Mouse (Mus musculus) forebrain, embryonic 13.5 days (tissue): ENCODE data around the gene Gm20503. TPM values are rescaled to one million over a fixed set of nuclear protein-coding genes. Genes with fewer than 3 reads are reported as not detected.

ENCODE experiments used
- ATAC-seq: fragments of 200-750 bp; cut with Nextera tagmentation; 2 replicates; pipeline ENCODE4 v1.8.0; 2017
- H3K27ac ChIP-seq: fragments of 300-500 bp; sonication (generic); 2 replicates; pipeline ENCODE4 v1.5.1; 2015; ENCODE audit warnings: inconsistent platforms, mild to moderate bottlenecking, moderate library complexity
- H3K27me3 ChIP-seq: fragments of 300-500 bp; sonication (generic); 2 replicates; pipeline ENCODE4 v1.6.1; 2015; ENCODE audit warnings: mild to moderate bottlenecking, inconsistent platforms
- H3K36me3 ChIP-seq: fragments of 300-500 bp; sonication (generic); 2 replicates; pipeline ENCODE4 v1.6.1; 2015; ENCODE audit warnings: mild to moderate bottlenecking, inconsistent platforms; ENCODE audit not compliant: poor library complexity, severe bottlenecking
- H3K4me1 ChIP-seq: fragments of 300-500 bp; sonication (generic); 2 replicates; pipeline ENCODE4 v1.6.1; 2015; ENCODE audit warnings: inconsistent platforms
- H3K4me2 ChIP-seq: fragments of 300-500 bp; sonication (generic); 2 replicates; pipeline ENCODE4 v1.6.1; 2015; ENCODE audit warnings: inconsistent platforms, mild to moderate bottlenecking, moderate library complexity
- H3K4me3 ChIP-seq: fragments of 300-500 bp; sonication (generic); 2 replicates; pipeline ENCODE4 v1.5.1; 2015; ENCODE audit warnings: mild to moderate bottlenecking, inconsistent platforms
- H3K9ac ChIP-seq: fragments of 300-500 bp; sonication (generic); 2 replicates; pipeline ENCODE4 v1.6.1; 2015; ENCODE audit warnings: mild to moderate bottlenecking, inconsistent platforms
- H3K9me3 ChIP-seq: fragments of 300-500 bp; sonication (generic); replicated peaks from 2 replicates; pipeline ENCODE4 v1.6.1; 2016; ENCODE audit warnings: inconsistent platforms
- WGBS: fragments of 180-500 bp; shearing (Covaris S2); methylation state at CpG from one replicate; pipeline ENCODE4 v1.1.7; 2015; 5-methylcytosine and 5-hydroxymethylcytosine counted together
- polyA plus RNA-seq: library from polyadenylated mRNA; unstranded; fragments of >200 nt; fragmentation: Nextera tagmentation; extraction: Ambion mirVana; gene quantifications from 2 replicates; pipeline ENCODE4 v1.2.1, GENCODE M21; 2015

The Gm20503 gene
- polyA plus RNA-seq, 1 experiment from 2014 or later, result 7.7 TPM

DNA sequence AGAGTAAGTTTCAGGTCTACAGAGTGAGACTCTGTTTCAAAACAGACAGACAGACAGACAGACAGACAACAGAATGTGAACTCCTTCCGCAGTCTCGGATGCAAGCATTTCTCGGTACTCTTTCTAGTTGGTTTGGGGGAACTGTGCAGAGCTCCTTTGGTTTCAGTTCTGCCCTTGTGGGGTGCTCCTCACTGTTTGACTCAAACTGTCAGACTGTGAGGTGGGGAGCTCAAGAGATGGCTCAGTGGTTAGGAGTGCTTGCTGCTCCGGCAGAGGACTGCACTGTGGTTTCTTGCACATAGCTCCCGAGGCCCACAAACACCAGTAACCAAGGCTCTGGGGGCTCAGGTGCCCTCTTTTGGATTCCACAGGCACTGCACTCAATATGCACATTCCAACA is 40.1 kb downstream of the Gm20503 start:
- Histone ChIP-seq H3K4me1 (no peaks in the 10 kb centered on the region), H3K4me3 (no peak overlapping the region), H3K9ac (no peak overlapping the region), H3K4me2 (no peak overlapping the region), H3K9me3 (no peaks in the 10 kb centered on the region), H3K27me3 (no peaks in the 10 kb centered on the region), H3K27ac (no peak overlapping the region), H3K36me3 (peaks cover 16% of the 10 kb centered on the region)
- WGBS, result 95% methylated on average over 5 of the region's 5 CpGs
- ATAC-seq, result no peak

DNA sequence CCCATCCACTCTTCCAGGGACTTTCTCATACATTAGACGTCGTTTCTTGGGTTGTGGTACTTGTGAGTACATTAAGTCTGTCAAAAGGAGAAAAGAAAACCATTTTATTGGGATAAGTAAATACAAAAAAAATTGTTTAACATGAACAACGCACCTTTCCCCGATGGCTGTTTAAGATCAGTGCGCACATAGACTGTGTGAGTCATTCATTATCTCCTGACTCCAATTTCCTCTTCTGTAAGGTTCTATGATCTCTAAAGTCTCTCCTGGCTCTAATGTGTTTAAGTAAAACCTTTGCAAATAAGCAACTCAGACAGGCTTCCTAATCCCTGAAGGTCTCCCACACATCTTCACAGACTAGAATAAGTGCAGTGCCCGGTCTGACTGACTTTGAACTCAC is 40.9 kb downstream of the Gm20503 start:
- H3K27ac ChIP-seq, result no peak overlapping the region
- H3K4me2 ChIP-seq, result no peak overlapping the region
- no peaks in the 10 kb centered on the region for H3K27me3 ChIP-seq
- 91% methylated on average over 6 of the region's 6 CpGs for WGBS
- no peak for ATAC-seq
- H3K36me3 ChIP-seq, result peaks cover 16% of the 10 kb centered on the region
- no peak overlapping the region for H3K9ac ChIP-seq
- no peak overlapping the region for H3K4me3 ChIP-seq
- H3K9me3 ChIP-seq, result no peaks in the 10 kb centered on the region
- no peaks in the 10 kb centered on the region for H3K4me1 ChIP-seq

DNA sequence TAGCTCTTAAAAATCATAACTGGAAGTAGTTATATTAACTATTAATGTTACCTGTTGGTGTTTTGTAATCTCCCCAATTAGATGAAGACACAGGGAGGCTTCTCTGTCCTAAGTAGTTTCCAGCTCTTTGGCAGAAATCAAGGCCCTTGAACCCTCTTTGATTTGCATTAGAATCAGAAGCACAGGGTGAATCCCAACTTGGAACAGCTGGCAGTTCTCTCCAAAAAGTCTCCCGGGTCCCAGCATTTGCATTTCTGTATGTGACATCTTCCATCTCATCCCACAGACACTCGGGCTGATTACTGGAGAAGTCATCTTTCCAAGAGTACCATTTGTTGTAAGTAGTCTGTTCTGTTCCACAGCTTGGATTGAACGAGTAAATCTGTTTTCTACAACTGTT is 44.2 kb downstream of the Gm20503 start:
- no peaks in the 10 kb centered on the region for H3K4me1 ChIP-seq
- no peak overlapping the region for H3K27ac ChIP-seq
- WGBS, result 28% methylated on average over 3 of the region's 3 CpGs
- no peaks in the 10 kb centered on the region for H3K27me3 ChIP-seq
- peaks cover 3% of the 10 kb centered on the region; the same call in 1 of the 2 replicates for H3K36me3 ChIP-seq
- no peak overlapping the region for H3K9ac ChIP-seq
- H3K9me3 ChIP-seq, result no peaks in the 10 kb centered on the region
- ATAC-seq, result no peak
- H3K4me3 ChIP-seq, result no peak overlapping the region
- no peak overlapping the region for H3K4me2 ChIP-seq

DNA sequence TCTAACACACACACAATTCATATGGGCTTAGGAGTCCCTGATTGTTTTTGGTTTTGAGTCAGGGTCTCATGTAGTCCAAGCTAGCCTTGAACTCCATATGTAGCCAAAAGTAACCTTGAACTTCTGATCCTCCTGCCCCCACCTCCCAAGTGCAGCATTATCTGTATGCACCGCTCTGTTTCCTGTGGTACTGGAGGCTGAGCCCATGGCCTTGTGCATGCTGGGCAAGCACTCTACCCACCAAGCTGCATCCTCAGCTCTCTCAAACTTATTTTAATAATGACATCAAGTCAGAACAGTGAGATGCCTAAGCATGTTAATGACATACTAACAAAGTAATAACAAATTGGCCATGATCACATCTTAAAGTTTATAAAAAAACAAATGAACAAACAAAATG is 48.1 kb downstream of the Gm20503 start:
- 91% methylated on average over 1 of the region's 1 CpGs for WGBS
- H3K9me3 ChIP-seq, result no peaks in the 10 kb centered on the region
- no peaks in the 10 kb centered on the region for H3K27me3 ChIP-seq
- H3K4me2 ChIP-seq, result no peak overlapping the region
- ATAC-seq, result no peak
- H3K27ac ChIP-seq, result no peak overlapping the region
- H3K4me3 ChIP-seq, result no peak overlapping the region
- no peaks in the 10 kb centered on the region for H3K36me3 ChIP-seq
- no peak overlapping the region for H3K9ac ChIP-seq
- H3K4me1 ChIP-seq, result no peaks in the 10 kb centered on the region

DNA sequence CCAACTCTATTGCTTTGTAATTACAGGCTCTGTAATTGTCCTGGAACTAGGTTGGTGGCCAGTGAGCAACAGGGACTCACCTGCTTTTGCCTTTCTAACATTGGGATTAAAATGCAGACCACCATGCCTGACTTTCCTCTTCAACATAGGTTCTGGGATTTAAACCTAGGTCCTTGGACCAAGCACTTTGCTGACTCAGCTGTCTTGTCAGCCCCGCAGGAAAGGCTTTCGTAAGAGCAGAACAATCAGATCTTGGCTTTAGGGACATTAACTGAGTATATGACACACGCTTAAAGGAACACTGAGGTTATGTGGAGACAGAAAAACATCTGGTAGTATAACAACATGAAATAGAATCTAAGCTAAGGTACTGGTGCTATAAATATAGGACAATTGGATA is 54.9 kb downstream of the Gm20503 start:
- Histone ChIP-seq H3K4me1 (no peaks in the 10 kb centered on the region), H3K4me3 (no peak overlapping the region), H3K27me3 (no peaks in the 10 kb centered on the region), H3K9me3 (no peaks in the 10 kb centered on the region), H3K9ac (no peak overlapping the region), H3K27ac (no peak overlapping the region), H3K4me2 (no peak overlapping the region), H3K36me3 (no peaks in the 10 kb centered on the region)
- WGBS, result 92% methylated on average over 3 of the region's 3 CpGs
- ATAC-seq, result no peak

GRCm38 (mm10) chr4:59062526-59062925 is 59.5 kb downstream of the Gm20503 start:
- ATAC-seq, result no peak
- H3K9ac ChIP-seq, result no peak overlapping the region
- no peaks in the 10 kb centered on the region for H3K4me1 ChIP-seq

GRCm38 (mm10) chr4:59069276-59069675 is 66.3 kb downstream of the Gm20503 start:
- no peak overlapping the region for H3K27ac ChIP-seq
- H3K9me3 ChIP-seq, result no peaks in the 10 kb centered on the region
- H3K9ac ChIP-seq, result no peak overlapping the region
- H3K4me2 ChIP-seq, result no peak overlapping the region
- no peak overlapping the region for H3K4me3 ChIP-seq
- H3K27me3 ChIP-seq, result no peaks in the 10 kb centered on the region
- no peaks in the 10 kb centered on the region for H3K36me3 ChIP-seq
- WGBS, result 44% methylated on average over 3 of the region's 3 CpGs
- no peaks in the 10 kb centered on the region for H3K4me1 ChIP-seq
- ATAC-seq, result no peak

More at GRCm38 (mm10) chr4:59062526-59062925, 59.5 kb downstream of the Gm20503 start:
- Histone ChIP-seq H3K4me2 (no peak overlapping the region), H3K9me3 (no peaks in the 10 kb centered on the region), H3K27me3 (no peaks in the 10 kb centered on the region), H3K36me3 (no peaks in the 10 kb centered on the region), H3K4me3 (no peak overlapping the region), H3K27ac (no peak overlapping the region)
- 77% methylated on average over 12 of the region's 12 CpGs for WGBS

- Histone ChIP-seq H3K9ac (no peak overlapping the region), H3K4me3 (no peak overlapping the region), H3K9me3 (no peaks in the 10 kb centered on the region), H3K36me3 (no peaks in the 10 kb centered on the region), H3K27me3 (no peaks in the 10 kb centered on the region), H3K4me2 (no peak overlapping the region), H3K27ac (no peak overlapping the region), H3K4me1 (no peaks in the 10 kb centered on the region)
- 89% methylated on average over 2 of the region's 2 CpGs for WGBS
- no peak for ATAC-seq
Measured at GRCm38 (mm10) chr4:59083430-59083829, 80.4 kb downstream of the Gm20503 start.

- Histone ChIP-seq H3K4me1 (no peaks in the 10 kb centered on the region), H3K36me3 (no peaks in the 10 kb centered on the region), H3K9ac (no peak overlapping the region), H3K4me2 (no peak overlapping the region), H3K27ac (no peak overlapping the region), H3K4me3 (no peak overlapping the region), H3K27me3 (no peaks in the 10 kb centered on the region), H3K9me3 (no peaks in the 10 kb centered on the region)
- no peak for ATAC-seq
- WGBS, result 50% methylated on average over 1 of the region's 1 CpGs
Measured at GRCm38 (mm10) chr4:59089391-59089790, 86.4 kb downstream of the Gm20503 start.

Other genes with a start within 250 kb of the Gm20503 start
- 0.09 TPM in 1 of 2 replicates, not detected in the other for gene Olfr267, start 215.5 kb upstream of the Gm20503 start, polyA plus RNA-seq
- 24.7 and 27.7 TPM in 2 replicates for gene Ecpas, start 90.5 kb upstream of the Gm20503 start, polyA plus RNA-seq
- gene Zkscan16, start 59.6 kb upstream of the Gm20503 start, polyA plus RNA-seq, result 0.34 and 0.55 TPM in 2 replicates
- gene Ptgr1, start 16.1 kb upstream of the Gm20503 start, polyA plus RNA-seq, result 6.3 and 6.8 TPM in 2 replicates
- 4.2 and 5.9 TPM in 2 replicates for gene Dnajc25, start 8.1 kb upstream of the Gm20503 start, polyA plus RNA-seq
- gene Gng10, start 31.9 kb downstream of the Gm20503 start, polyA plus RNA-seq, result 149 and 156 TPM in 2 replicates
- gene AI481877, start 135.8 kb downstream of the Gm20503 start, polyA plus RNA-seq, result not detected in 2 replicates
- gene Ugcg, start 186.0 kb downstream of the Gm20503 start, polyA plus RNA-seq, result 17.1 and 18.1 TPM in 2 replicates